ENCODE assay signal across 14 mouse cellular contexts in genomic region chr5:135822316-135822944, GRCm38 (mm10). TPM values are rescaled to one million over a fixed set of nuclear protein-coding genes. Genes with fewer than 3 reads are reported as not detected.
DNase-seq lines count a peak whose midpoint lies in the region; ATAC-seq and TF ChIP-seq lines count a peak whose summit lies in the region.
"Had no signal": no experiment of that assay in that cellular context is flagged by ENCODE, and none has a peak within 500 bp of the region (broad histone marks: within the 10 kb centered on the region; RNA-seq: fewer than 3 reads in every experiment).

No protein-coding gene starts in this region.

- no peaks in the 10 kb centered on the region for H3K36me3 ChIP-seq in forebrain, postnatal 0 days (ENCODE audit: insufficient read depth)
- H3K36me3 ChIP-seq in midbrain, embryonic 11.5 days (ENCODE audit: control insufficient read depth, insufficient read depth, low read length), result no peaks in the 10 kb centered on the region
- no peaks in the 10 kb centered on the region for H3K36me3 ChIP-seq in heart, embryonic 10.5 days
- H3K36me3 ChIP-seq: heart, embryonic 15.5 days; liver, embryonic 15.5 days had no signal

- H3K27me3 ChIP-seq in forebrain, postnatal 0 days (ENCODE audit: insufficient read depth, low read length), result no peaks in the 10 kb centered on the region
- no peaks in the 10 kb centered on the region; the same call in 1 of the 2 replicates for H3K27me3 ChIP-seq in midbrain, embryonic 11.5 days (ENCODE audit: control insufficient read depth, insufficient read depth, low read length)
- peaks cover 59% of the 10 kb centered on the region for H3K27me3 ChIP-seq in heart, embryonic 10.5 days (ENCODE audit: insufficient read depth, poor library complexity, severe bottlenecking)

- TF ChIP-seq CTCF in forebrain, postnatal 0 days (IDR thresholded peaks at IDR 0.05; ENCODE audit: low read depth), result no peak

- 0 out of 2 replicates have a peak overlapping the region, but pooled peaks have one; percentile 25 for H3K9ac ChIP-seq in forebrain, postnatal 0 days
- no peak overlapping the region; the same call in 1 of the 2 replicates for H3K9ac ChIP-seq in midbrain, embryonic 11.5 days (ENCODE audit: low read length)
- H3K9ac ChIP-seq: heart, embryonic 15.5 days; liver, embryonic 15.5 days had no signal

- no peak overlapping the region for H3K4me2 ChIP-seq in forebrain, postnatal 0 days (ENCODE audit: low read depth)
- peak overlapping the region; percentile 7; the same call in 1 of the 2 replicates for H3K4me2 ChIP-seq in midbrain, embryonic 11.5 days
- H3K4me2 ChIP-seq: heart, embryonic 15.5 days; liver, embryonic 15.5 days had no signal

- H3K4me3 ChIP-seq in forebrain, postnatal 0 days (ENCODE audit: low read depth, low read length), result no peak overlapping the region
- no peak overlapping the region for H3K4me3 ChIP-seq in midbrain, embryonic 11.5 days (ENCODE audit: low read depth, low read length)
- H3K4me3 ChIP-seq in heart, embryonic 10.5 days, result no peak overlapping the region
- H3K4me3 ChIP-seq: heart, embryonic 15.5 days; liver, embryonic 15.5 days; megakaryocyte, embryonic 14.5 days had no signal

- peak; percentile 61 for ATAC-seq in forebrain, postnatal 0 days
- peak; percentile 82 for ATAC-seq in midbrain, embryonic 11.5 days (ENCODE audit: low FRiP score)
- no peak for ATAC-seq in erythroblast, adult 5-6 weeks (replicated peaks; ENCODE audit: low FRiP score, poor library complexity, severe bottlenecking)

- no peaks in the 10 kb centered on the region for H3K9me3 ChIP-seq in forebrain, postnatal 0 days (ENCODE audit: low read length)
- no peaks in the 10 kb centered on the region for H3K9me3 ChIP-seq in midbrain, embryonic 11.5 days (ENCODE audit: control insufficient read depth, low read length)
- H3K9me3 ChIP-seq in heart, embryonic 10.5 days, result no peaks in the 10 kb centered on the region
- H3K9me3 ChIP-seq: heart, embryonic 15.5 days; liver, embryonic 15.5 days; megakaryocyte, embryonic 14.5 days had no signal

- peaks cover 8% of the 10 kb centered on the region; the same call in 1 of the 2 replicates for H3K4me1 ChIP-seq in forebrain, postnatal 0 days (ENCODE audit: insufficient read depth)
- peaks cover 6% of the 10 kb centered on the region for H3K4me1 ChIP-seq in midbrain, embryonic 11.5 days (ENCODE audit: control insufficient read depth, insufficient read depth, low read length)
- H3K4me1 ChIP-seq in heart, embryonic 10.5 days, result no peaks in the 10 kb centered on the region; the same call in 1 of the 2 replicates
- H3K4me1 ChIP-seq: heart, embryonic 15.5 days; liver, embryonic 15.5 days; megakaryocyte, embryonic 14.5 days had no signal

- H3K27ac ChIP-seq in forebrain, postnatal 0 days (ENCODE audit: low read depth, low read length), result peak overlapping the region; percentile 65
- H3K27ac ChIP-seq in midbrain, embryonic 11.5 days (ENCODE audit: low read depth, low read length), result peak overlapping the region; percentile 77
- H3K27ac ChIP-seq in heart, embryonic 10.5 days, result no peak overlapping the region
- H3K27ac ChIP-seq: heart, embryonic 15.5 days; liver, embryonic 15.5 days had no signal

- WGBS in forebrain, postnatal 0 days, result 18% methylated on average over 7 of the region's 7 CpGs
- WGBS in midbrain, embryonic 11.5 days, result 20% methylated on average over 7 of the region's 7 CpGs
- 35% methylated on average over 7 of the region's 7 CpGs for WGBS in heart, embryonic 10.5 days

- DNase-seq in layer of hippocampus, postnatal 10 days (ENCODE audit: low spot score in 2 of 2), result peak; percentile 20 to 23
- no peak for DNase-seq in layer of hippocampus, postnatal 36 days
- DNase-seq in forebrain, postnatal 0 days, result peak; percentile 47
- no peak for DNase-seq in midbrain, embryonic 11.5 days (ENCODE audit: low spot score, missing footprints)
- DNase-seq in retina, embryonic 14.5 days (ENCODE audit: low spot score), result peak; percentile 60
- no peak for DNase-seq in heart, embryonic 10.5 days (ENCODE audit: low spot score)
- DNase-seq in adrenal gland, postnatal 36 days, result no peak
- DNase-seq: cerebellum, postnatal 14 days had no signal

RNA-seq across cellular contexts. Expression of gene Srrm3, which starts 15.7 kb away (rescaled TPM):
- total RNA-seq in layer of hippocampus, postnatal 10 days (2021), result 10 to 100 TPM; 62.6 to 72.2 TPM
- total RNA-seq in layer of hippocampus, postnatal 36 days (2021), result 10 to 100 TPM; 83.5 to 86.9 TPM
- 60.2 and 70.5 TPM in 2 replicates for total RNA-seq in forebrain, postnatal 0 days (2014; rRNA removed)
- 39.4 and 44.6 TPM in 2 replicates for polyA plus RNA-seq in forebrain, postnatal 0 days (2015; fragmentation: Nextera tagmentation; extraction: Ambion mirVana)
- 19.0 and 20.7 TPM in 2 replicates for polyA plus RNA-seq in midbrain, embryonic 11.5 days (2014; fragmentation: Nextera tagmentation; extraction: Ambion mirVana)
- 0.26 TPM in 1 of 2 replicates, not detected in the other for polyA plus RNA-seq in heart, embryonic 10.5 days (2016; fragmentation: Nextera tagmentation; extraction: Ambion mirVana)
- 1 to 10 TPM; 1.6 to 3.4 TPM for total RNA-seq in adrenal gland, postnatal 36 days (2021)
- total RNA-seq in erythroblast, adult 5-6 weeks (2015; ENCODE audit: low replicate concordance), result not detected in 2 replicates
- not detected in 2 replicates for total RNA-seq in erythroblast, adult 5-6 weeks (2017; ENCODE audit: low replicate concordance)
- polyA plus RNA-seq: C2C12 had no signal

RNA-seq across cellular contexts. Expression of gene Mdh2, which starts 44.1 kb away (rescaled TPM):
- 100 to 1,000 TPM; 469 to 476 TPM for total RNA-seq in layer of hippocampus, postnatal 10 days (2021)
- 100 to 1,000 TPM; 387 to 407 TPM for total RNA-seq in layer of hippocampus, postnatal 36 days (2021)
- total RNA-seq in forebrain, postnatal 0 days (2014; rRNA removed), result 115 and 132 TPM in 2 replicates
- 663 and 665 TPM in 2 replicates for polyA plus RNA-seq in forebrain, postnatal 0 days (2015; fragmentation: Nextera tagmentation; extraction: Ambion mirVana)
- polyA plus RNA-seq in midbrain, embryonic 11.5 days (2014; fragmentation: Nextera tagmentation; extraction: Ambion mirVana), result 562 and 580 TPM in 2 replicates
- polyA plus RNA-seq in heart, embryonic 10.5 days (2016; fragmentation: Nextera tagmentation; extraction: Ambion mirVana), result 856 and 984 TPM in 2 replicates
- 100 to 1,000 TPM; 489 to 545 TPM for total RNA-seq in adrenal gland, postnatal 36 days (2021)
- total RNA-seq in erythroblast, adult 5-6 weeks (2015; ENCODE audit: low replicate concordance), result 106 and 152 TPM in 2 replicates
- total RNA-seq in erythroblast, adult 5-6 weeks (2017; ENCODE audit: low replicate concordance), result 47.2 and 55.1 TPM in 2 replicates

RNA-seq across cellular contexts. Expression of gene Styxl1, which starts 44.2 kb away (rescaled TPM):
- under 1 TPM; 0.55 to 0.87 TPM for total RNA-seq in layer of hippocampus, postnatal 10 days (2021)
- not detected for total RNA-seq in layer of hippocampus, postnatal 36 days (2021)
- 0.29 and 0.54 TPM in 2 replicates for total RNA-seq in forebrain, postnatal 0 days (2014; rRNA removed)
- polyA plus RNA-seq in forebrain, postnatal 0 days (2015; fragmentation: Nextera tagmentation; extraction: Ambion mirVana), result 0.25 and 1.0 TPM in 2 replicates
- polyA plus RNA-seq in midbrain, embryonic 11.5 days (2014; fragmentation: Nextera tagmentation; extraction: Ambion mirVana), result not detected in 2 replicates
- polyA plus RNA-seq in heart, embryonic 10.5 days (2016; fragmentation: Nextera tagmentation; extraction: Ambion mirVana), result 0.14 TPM in 2 replicates
- under 1 TPM; 0.33 to 0.83 TPM for total RNA-seq in adrenal gland, postnatal 36 days (2021)
- not detected in 2 replicates for total RNA-seq in erythroblast, adult 5-6 weeks (2015; ENCODE audit: low replicate concordance)
- not detected in 2 replicates for total RNA-seq in erythroblast, adult 5-6 weeks (2017; ENCODE audit: low replicate concordance)
- total RNA-seq: left cerebral cortex, adult 18-20 months had no signal
- polyA plus RNA-seq: C2C12; liver, embryonic 15.5 days had no signal

Comparison
In these comparisons a context has a peak if more than half of its experiments do, and no peak if none do; other contexts are left out.
1. DNase-seq: peak in layer of hippocampus, postnatal 10 days (2 of 2), forebrain, postnatal 0 days (single experiment) and retina, embryonic 14.5 days (single experiment); none in layer of hippocampus, postnatal 36 days (0 of 2), midbrain, embryonic 11.5 days (single experiment), heart, embryonic 10.5 days (single experiment) and adrenal gland, postnatal 36 days (0 of 2).
2. RNA of gene Srrm3, which starts 15.7 kb away (total RNA-seq): 83.5 to 86.9 TPM in layer of hippocampus, postnatal 36 days, 62.6 to 72.2 TPM in layer of hippocampus, postnatal 10 days and 60.2 to 70.5 TPM in forebrain, postnatal 0 days; 1.6 to 3.4 TPM in adrenal gland, postnatal 36 days and not detected in erythroblast, adult 5-6 weeks; every median in the first group is over 10 times any median in the second.